Mouse (Mus musculus) adrenal gland (tissue): ENCODE data around the gene Trank1.

Experiments
- intact Hi-C: fragments of 180-260 bp; cut with DNase I; formaldehyde crosslinking; loops from one replicate; pipeline ENCODE4 v1.15.1; 2025

Trank1 gene

DNA sequence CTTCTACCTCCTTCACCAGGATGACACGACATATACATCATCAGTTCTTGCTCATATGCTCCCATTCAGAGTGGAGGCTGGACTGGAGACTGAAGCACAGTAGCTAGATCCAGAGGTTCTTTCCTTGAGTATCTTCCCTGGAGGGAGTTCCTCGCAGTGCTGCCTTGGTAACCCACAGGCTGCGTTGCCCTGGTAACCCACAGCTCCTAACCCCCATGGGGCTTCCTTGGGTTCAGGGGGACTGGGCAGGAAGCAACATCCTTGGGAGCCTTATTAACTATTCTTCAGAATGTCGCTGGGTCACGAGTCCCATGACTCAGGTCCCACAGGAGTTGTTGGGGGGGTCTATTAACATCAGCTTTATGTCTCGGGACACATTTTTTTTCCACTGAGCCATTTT, 113.6 kb downstream of the Trank1 start:
- intact Hi-C loops, result loop anchor here (5.0 kb wide), 1 partner anchor 52 kb away; no protein-coding TSS in a partner anchor

DNA sequence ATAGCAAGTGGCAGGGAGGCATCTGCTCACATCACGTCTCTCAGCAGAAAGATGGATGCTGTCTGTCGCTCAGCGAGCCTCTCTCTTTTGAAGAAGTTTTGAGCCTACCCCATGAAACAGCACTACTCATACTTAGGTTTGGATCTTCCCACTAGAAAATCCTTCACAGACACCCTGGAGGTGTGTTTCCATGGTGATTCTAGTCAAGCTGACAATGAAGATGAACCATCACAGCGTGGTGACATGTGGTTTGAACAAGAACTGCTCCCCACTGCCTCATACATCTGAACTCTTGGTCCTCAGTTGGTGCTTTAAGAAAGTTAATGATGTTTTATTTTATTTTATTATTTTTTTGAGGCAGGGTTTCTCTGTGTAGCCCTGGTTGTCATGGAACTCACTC, 114.4 kb downstream of the Trank1 start:
- intact Hi-C loops, result loop anchor here (5.0 kb wide), 1 partner anchor 51 kb away; no protein-coding TSS in a partner anchor

DNA sequence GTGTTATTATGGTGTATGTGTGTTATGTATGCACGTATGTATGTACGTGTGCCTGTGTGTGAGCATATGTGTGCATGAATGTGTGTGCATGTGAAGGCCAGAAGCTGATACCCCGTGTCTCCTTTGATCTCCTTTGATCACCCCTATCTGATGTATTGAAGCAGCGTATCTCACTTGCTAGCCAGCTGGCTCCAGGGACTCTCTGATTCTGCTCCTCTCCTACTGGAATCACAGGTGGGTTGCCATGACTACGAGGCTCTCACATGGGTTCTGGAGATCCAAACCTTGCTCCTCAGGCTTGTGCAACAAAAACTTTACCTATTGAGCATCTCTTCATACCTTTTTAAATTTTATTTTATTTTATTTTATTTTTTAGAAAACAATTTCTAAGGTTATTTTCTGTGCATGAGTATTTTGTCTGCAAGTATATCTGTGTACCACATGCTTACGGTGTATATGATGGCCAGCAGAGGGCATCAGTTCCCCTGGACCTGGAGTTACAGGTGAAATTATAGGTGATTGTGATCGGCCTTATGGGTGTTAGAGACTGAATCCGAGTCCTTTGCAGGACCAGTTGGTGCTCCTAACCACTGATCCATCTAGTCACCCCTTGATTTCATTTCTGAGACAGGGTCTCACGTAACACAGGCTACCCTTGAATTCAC, 116.5 kb downstream of the Trank1 start:
- intact Hi-C loops, result loop anchor here (5.0 kb wide), 1 partner anchor 49 kb away; no protein-coding TSS in a partner anchor

DNA sequence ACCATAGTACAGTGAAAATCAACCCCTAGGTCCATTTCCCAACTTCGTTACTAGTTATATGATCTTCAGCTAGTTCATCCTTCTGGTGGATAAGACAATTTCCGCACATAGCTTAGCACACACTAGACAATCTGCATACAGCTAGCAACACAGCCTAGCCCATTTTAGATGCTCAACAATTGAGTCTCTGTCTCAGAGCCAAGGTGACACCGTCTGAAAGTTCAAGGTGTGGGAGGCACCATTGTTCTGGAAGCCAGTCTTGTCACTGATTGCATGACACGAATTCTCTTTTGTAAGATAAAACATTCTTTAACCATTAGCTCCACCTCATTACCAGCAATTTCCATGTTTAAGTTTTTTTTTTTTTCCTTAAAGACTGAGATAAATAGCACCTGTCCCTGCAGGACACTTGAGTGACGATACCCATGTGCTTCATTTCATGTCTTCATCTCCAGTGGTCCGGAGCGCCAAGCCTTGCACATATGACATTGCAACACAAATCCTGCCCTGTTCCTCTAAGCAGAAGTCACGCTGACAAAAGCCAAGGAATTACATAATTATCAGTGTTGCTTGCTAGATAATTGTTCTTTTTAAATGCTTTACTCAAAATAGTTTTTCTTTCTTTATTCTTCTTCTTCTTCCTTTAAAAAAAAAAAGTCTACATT, 117.3 kb downstream of the Trank1 start:
- intact Hi-C loops, result loop anchor here (5.0 kb wide), 1 partner anchor 48 kb away; no protein-coding TSS in a partner anchor

- intact Hi-C loops, result loop anchor here (5.0 kb wide), 1 partner anchor 48 kb away; no protein-coding TSS in a partner anchor
These were observed 117.8 kb downstream of the Trank1 start for GRCm38 (mm10) chr9:111429363-111429750.

GRCm38 (mm10) chr9:111435429-111435828, 123.9 kb downstream of the Trank1 start:
- intact Hi-C loops, result no loop called here

GRCm38 (mm10) chr9:111438904-111439835, 127.6 kb downstream of the Trank1 start, which contains the start of gene Dclk3:
Gene Dclk3 (plus strand): TSS chr9:111439081.
- intact Hi-C loops, result no loop called here

DNA sequence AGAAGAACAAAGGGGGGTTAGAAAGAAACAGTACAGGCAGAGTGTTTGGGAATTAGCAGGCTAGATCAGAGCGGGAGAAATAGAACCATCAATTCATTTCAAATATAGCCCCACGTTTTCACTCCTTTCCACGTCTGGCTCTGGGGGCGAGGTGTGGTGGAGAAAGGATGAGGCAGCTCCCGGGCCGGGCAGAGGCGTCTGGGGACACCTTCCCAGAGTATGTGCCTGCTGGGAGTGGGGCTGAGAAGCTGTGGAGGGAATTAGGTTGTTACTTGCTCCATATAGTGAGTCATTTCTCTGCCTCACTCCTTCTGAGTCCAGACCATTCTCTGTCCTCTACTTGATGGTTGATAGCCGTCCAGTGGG, 128.3 kb downstream of the Trank1 start:
- intact Hi-C loops, result no loop called here

- intact Hi-C loops, result no loop called here
These were observed 128.9 kb downstream of the Trank1 start for GRCm38 (mm10) chr9:111440446-111440845.

DNA sequence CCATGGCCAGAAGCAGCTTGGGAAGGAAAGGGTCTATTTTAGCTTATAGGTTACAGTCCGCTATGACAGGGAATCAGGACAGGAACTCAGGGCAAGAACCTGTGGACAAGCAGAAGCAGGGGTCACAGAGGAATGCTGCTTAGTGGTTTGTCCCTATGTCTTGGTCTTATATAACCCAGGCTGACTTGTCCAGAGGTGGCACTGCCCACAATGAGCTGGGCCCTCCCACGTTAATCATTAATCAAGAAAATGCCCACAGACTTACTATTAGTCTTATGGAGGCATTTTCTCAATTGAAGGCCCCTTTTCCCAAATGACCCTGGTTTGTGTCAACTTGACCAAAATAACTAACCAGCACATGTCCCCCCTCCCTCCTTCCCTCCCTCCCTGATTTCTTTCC, 129.6 kb downstream of the Trank1 start:
- intact Hi-C loops, result no loop called here
